Mouse (Mus musculus): ENCODE results near the gene Ppid. TPM values are rescaled to one million over a fixed set of nuclear protein-coding genes. Genes with fewer than 3 reads are reported as not detected.
A peak's percentile ranks its signal among the peaks of the same experiment; 100 is the strongest.

The Ppid gene
- total RNA-seq (2021) = 10 to 100 TPM; 37.6 to 39.4 TPM

- intact Hi-C loops (cut with DNase I) = no loop called here
- DNase-seq = peak; percentile 76 to 79
These were observed at the start of gene Ppid for GRCm38 (mm10) chr3:79590863-79591792. TSS of gene Ppid (plus strand) at chr3:79591342.

- intact Hi-C loops (cut with DNase I) = no loop called here
- no peak for DNase-seq
These were observed 48.6 kb upstream of the Ppid start for GRCm38 (mm10) chr3:79542585-79542984.

DNA sequence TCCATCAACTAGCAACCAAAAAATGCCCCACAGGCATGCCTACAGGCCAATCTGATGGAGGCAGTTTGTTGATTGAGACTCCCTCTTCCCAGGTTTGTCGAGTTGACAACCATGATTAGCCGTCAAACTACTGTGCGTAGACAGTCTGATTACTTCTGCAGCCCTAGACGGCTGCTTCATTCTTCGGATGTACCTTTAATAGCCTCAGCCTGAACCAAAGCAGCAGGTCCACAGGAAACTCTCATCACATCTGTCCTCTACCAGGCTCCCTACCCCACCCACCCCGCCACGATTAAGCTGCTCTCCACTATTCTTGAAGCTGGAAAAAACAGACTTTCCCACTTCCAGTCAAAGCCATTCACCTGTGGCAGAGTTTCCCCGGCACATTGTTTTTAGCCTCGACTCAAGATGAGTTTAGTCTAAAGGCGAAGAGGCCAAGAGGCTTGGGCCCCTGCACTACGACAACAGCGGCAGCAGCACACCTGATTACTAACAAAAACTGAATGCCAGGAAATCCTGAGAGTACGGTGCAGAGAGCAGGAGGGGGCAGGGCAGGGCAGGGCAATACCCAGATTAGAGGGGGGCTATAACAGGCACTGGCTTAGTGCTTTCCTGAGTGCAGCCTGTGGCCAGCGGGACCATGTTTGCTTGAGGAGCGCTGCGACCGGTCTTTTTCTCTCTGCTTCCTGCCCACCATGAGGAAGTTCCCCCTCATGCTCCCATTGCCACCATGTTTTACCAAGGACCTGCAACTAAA, 42.3 kb upstream of the Ppid start:
- intact Hi-C loops (cut with DNase I) = no loop called here

GRCm38 (mm10) chr3:79549751-79550393, 41.3 kb upstream of the Ppid start:
- intact Hi-C loops (cut with DNase I) = no loop called here
- no peak for DNase-seq

More for the DNA sequence above, 42.3 kb upstream of the Ppid start:
- DNase-seq = no peak

- intact Hi-C loops (cut with DNase I) = no loop called here
These were observed 39.2 kb upstream of the Ppid start for GRCm38 (mm10) chr3:79551826-79552552.

GRCm38 (mm10) chr3:79553779-79554178, 37.4 kb upstream of the Ppid start:
- DNase-seq = no peak
- intact Hi-C loops (cut with DNase I) = no loop called here

More at GRCm38 (mm10) chr3:79551826-79552552, 39.2 kb upstream of the Ppid start:
- no peak for DNase-seq

- intact Hi-C loops (cut with DNase I) = no loop called here
- DNase-seq = no peak
These were observed 36.1 kb upstream of the Ppid start for GRCm38 (mm10) chr3:79555061-79555460.

DNA sequence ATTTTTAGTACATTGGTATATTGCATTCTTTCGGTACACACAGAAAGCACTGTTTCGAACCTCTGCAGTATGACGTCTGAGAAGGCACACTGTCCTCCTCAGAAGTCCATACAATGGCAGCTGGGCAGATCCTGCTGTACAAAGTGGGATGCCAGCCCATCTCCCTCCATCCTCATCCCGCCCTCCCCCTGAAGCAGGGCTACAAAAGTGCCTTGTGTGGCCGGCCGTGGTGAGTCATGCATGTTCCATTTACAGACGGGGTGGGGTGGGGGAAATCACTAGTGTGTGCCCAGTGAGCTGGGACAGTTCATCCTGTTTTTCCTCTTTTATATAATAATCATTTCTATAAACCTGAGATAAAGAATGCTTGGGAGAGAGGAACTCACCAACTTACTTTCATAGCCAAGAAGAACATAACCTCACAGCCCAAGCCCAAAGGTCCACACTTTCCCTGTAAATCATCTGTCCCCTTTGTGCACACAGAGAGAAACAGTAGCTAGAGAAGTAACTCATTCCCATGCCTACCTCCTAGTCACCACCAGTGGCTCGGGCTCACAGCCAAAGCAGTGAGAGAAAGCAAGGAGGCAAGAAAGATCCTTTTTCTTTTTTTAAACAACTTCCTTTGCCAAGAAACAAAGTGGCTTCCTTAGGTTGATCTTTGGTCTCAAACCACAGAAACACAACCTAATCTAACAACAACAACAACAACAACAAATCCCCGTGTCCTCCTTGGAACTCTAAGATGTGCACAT, 31.9 kb upstream of the Ppid start:
- peak in 1 of 2 experiments; percentile 32 for DNase-seq
- intact Hi-C loops (cut with DNase I) = no loop called here

DNA sequence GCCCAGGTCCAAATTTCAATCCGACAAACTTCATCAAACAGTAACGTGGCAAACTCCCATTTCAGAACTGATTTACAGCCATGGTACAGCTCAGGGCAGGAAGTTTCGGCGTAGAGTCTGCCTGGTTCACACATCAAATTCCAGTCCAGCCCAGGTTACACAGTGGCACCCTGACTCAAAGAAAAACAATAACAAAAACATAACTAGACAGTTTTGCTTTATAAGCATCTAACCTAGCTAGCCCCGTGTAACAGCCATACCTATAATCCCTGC, 31.4 kb upstream of the Ppid start:
- intact Hi-C loops (cut with DNase I) = no loop called here
- no peak for DNase-seq

GRCm38 (mm10) chr3:79560555-79560954, 30.6 kb upstream of the Ppid start:
- intact Hi-C loops (cut with DNase I) = no loop called here
- no peak for DNase-seq

DNA sequence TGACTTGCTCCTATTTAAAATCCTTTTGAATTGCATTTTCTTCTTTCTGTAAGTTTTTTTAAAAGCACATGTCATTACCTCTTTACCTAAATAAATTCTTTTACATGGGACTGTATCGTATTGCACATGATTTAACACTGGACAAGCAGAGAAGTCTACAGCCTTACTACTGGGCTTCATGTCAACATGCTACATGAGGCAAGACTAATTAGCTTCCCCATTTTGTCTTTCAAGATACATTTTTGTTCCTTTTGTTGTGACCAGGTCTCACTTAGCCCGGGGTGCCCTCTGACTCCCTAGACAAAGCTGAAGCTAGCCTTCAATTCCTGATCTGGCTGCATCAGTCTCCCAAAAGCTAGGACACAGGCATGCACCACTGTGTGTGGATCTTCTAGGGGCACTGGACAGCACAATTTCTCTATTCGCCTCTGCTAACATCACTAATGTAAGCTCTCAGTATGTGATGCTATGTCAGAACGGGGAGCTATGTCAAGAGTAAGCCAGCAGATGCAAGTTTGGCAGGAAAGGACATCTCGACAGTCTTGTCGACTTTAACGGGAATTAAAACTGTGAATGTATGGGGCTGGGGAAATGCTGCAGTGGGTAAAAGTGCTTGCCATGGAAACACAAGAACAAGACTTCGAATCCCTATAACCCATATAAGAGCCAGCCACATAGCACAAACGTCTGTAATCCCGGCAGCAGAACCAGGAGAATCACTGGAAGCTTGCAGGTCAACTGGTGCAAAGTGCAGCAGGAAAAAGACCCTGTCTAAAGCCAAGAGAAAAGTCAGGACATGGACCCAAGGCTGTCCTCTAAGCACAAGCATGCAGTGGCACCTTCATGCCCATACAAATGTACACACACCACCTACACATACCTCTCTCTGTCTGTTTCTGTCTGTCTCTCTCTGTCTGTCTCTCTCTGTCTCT, 29.1 kb upstream of the Ppid start:
- intact Hi-C loops (cut with DNase I) = no loop called here
- no peak for DNase-seq

GRCm38 (mm10) chr3:79563511-79563910, 27.6 kb upstream of the Ppid start:
- intact Hi-C loops (cut with DNase I) = no loop called here
- DNase-seq = no peak

DNA sequence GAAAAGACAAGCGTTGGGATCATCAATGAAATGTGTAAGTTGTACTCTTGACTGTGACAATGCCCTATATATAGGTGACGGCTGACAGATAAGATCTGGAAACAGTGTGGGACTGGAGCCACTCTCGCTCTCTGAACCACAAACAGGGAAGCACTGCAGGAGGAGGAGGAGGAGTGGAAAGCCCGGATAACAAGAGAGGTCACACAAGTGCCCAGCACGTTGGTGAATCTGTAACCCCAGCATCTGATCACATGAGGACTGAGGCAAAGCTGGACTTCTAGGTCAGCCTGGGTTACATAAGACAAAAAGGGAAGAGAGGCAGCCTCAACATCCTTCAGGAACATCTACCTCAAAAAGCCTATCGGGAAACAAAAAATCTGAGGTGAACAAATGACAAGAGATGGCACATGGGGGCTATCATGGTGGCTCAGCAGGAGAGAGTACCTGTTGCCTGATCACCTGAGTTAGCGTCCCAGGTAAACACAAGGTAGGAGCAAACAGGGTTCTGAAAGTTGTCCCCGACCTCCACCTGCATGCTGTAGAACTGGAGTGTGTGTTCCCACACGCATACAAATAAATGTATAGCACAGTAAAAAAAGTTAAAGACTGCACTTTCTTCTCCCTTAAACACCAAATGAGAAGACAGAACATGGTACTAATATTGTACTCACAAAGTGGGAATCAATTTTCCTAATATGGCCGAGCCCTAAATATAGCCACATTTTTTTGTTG, 26.1 kb upstream of the Ppid start:
- intact Hi-C loops (cut with DNase I) = loop anchor here (5.0 kb wide), 1 partner anchor 33 kb away; no protein-coding TSS in a partner anchor
- no peak for DNase-seq

DNA sequence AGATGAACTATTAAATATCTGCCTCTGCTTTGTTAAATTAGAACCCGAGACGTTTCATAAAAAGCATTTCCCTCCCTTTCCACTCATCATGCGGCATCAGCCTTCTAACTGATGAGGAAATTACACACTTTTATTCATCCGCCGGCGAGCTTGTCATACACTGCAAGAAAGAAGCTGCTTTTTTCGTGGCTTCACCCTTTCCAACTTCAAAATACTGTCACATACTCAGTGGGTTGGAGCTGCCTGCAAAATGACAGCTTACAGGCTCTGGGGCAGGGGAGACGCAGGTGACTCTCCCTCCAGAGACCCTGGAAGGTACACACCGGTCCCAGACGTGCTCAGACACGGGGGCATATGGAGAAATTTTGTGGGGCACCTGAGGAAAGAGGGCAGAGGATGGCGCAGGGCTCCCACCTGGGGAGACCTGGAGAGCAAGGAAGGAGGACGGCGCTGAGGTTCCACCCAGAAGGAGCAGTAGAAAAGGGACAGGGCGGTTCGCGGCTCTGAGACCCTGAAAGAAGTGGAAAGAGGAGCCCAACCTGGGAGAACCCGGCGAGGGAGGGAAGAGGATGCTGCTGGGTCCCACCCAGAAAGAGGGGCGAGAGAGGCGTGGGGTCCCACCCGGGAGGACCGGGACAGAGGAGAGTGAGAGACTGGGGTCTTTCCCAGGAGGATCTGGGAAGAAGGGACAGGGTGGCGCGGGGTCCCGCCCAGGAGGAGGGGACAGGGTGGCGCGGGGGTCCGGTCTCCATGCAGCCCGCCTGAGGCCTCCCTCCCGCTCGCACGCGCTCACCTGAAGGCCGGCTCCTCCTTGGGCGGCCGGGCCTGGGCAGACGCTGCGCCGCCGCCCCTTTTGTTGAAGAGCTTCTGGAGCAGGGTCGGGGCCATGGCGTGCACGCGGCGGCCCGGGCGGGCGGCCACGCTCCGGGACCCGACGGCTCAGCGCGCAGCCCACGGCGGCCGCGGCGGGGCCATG, 24.1 kb upstream of the Ppid start:
- intact Hi-C loops (cut with DNase I) = loop anchor here (1.0 to 5.0 kb wide), 3 partner anchors 35 to 283 kb away; no protein-coding TSS in a partner anchor
- DNase-seq = peak; percentile 34 to 38

GRCm38 (mm10) chr3:79567703-79568362, 23.3 kb upstream of the Ppid start, which contains the start of gene Fnip2:
TSS of gene Fnip2 (minus strand) at chr3:79567796.
- intact Hi-C loops (cut with DNase I) = loop anchor here (1.0 to 5.0 kb wide), 2 partner anchors 36 to 49 kb away; no protein-coding TSS in a partner anchor
- peak; percentile 81 to 92 for DNase-seq

Data from heart, postnatal 36 days (tissue).